ENCODE assay signal across 8 mouse cellular contexts in the genomic region with DNA sequence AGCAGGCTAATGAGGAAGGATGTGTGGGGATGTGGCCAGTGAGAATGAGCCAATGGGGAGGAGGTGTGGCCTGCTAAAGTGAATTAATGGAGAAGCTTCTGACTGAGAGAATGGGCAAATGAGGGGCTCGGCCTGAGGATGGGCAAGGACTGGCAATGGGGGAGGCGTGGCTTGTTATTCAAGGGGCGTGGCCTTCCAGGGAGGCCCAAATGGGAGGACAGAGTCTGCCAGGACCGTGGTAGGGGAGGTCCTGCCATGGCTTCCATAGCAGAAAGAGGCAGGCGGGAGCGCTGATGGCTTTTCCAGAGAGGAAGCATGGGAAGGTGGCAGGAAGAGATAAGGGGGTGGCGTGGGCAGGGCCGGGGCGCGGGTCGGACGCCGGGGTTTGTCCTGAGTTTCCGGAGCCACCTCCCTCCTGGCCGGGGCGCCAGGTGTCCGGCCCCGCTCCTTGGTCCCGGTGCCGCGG. TPM values are rescaled to one million over a fixed set of nuclear protein-coding genes. Genes with fewer than 3 reads are reported as not detected.
A peak's percentile ranks its signal among the peaks of the same experiment; 100 is the strongest.
DNase-seq lines count a peak whose midpoint lies in the region; ATAC-seq and TF ChIP-seq lines count a peak whose summit lies in the region.

No protein-coding gene starts in this region.

- WGBS in intestine, embryonic 15.5 days = 12% methylated on average over 21 of the region's 21 CpGs
- WGBS in liver, embryonic 16.5 days (ENCODE audit: insufficient replicate concordance) = 2% methylated on average over 19 of the region's 21 CpGs
- WGBS in neural tube, embryonic 12.5 days = 5% methylated on average over 21 of the region's 21 CpGs

- no peaks in the 10 kb centered on the region for H3K27me3 ChIP-seq in intestine, embryonic 15.5 days (replicated peaks)
- peaks cover 3% of the 10 kb centered on the region; the same call in 1 of the 2 replicates for H3K27me3 ChIP-seq in liver, embryonic 16.5 days (ENCODE audit: control insufficient read depth, insufficient read depth, low read depth, low read length)
- no peaks in the 10 kb centered on the region for H3K27me3 ChIP-seq in neural tube, embryonic 12.5 days (replicated peaks)

- H3K27ac ChIP-seq in gastrocnemius, adult 2 months = peak overlapping the region; percentile 85
- no peak overlapping the region for H3K27ac ChIP-seq in intestine, embryonic 15.5 days
- H3K27ac ChIP-seq in liver, embryonic 16.5 days (ENCODE audit: low read length) = peak overlapping the region; percentile 16
- H3K27ac ChIP-seq in neural tube, embryonic 12.5 days = no peak overlapping the region

- H3K36me3 ChIP-seq in intestine, embryonic 15.5 days = peaks cover 30% of the 10 kb centered on the region
- no peaks in the 10 kb centered on the region for H3K36me3 ChIP-seq in liver, embryonic 16.5 days (ENCODE audit: control insufficient read depth, insufficient read depth)
- no peaks in the 10 kb centered on the region for H3K36me3 ChIP-seq in neural tube, embryonic 12.5 days

- H3K9ac ChIP-seq in intestine, embryonic 15.5 days = no peak overlapping the region
- H3K9ac ChIP-seq in liver, embryonic 16.5 days (ENCODE audit: low read depth, low read length) = peak overlapping the region; percentile 46; the same call in 1 of the 2 replicates
- H3K9ac ChIP-seq in neural tube, embryonic 12.5 days = 0 out of 2 replicates have a peak overlapping the region, but pooled peaks have one; percentile 35

- no peaks in the 10 kb centered on the region for H3K9me3 ChIP-seq in intestine, embryonic 15.5 days
- no peaks in the 10 kb centered on the region for H3K9me3 ChIP-seq in liver, embryonic 16.5 days (replicated peaks; ENCODE audit: control insufficient read depth, low read length)
- H3K9me3 ChIP-seq in neural tube, embryonic 12.5 days = no peaks in the 10 kb centered on the region

- peaks cover 7% of the 10 kb centered on the region; the same call in 1 of the 2 replicates for H3K4me1 ChIP-seq in intestine, embryonic 15.5 days (replicated peaks)
- peaks cover 46% of the 10 kb centered on the region for H3K4me1 ChIP-seq in liver, embryonic 16.5 days (ENCODE audit: control insufficient read depth, low read depth, low read length)
- no peaks in the 10 kb centered on the region for H3K4me1 ChIP-seq in neural tube, embryonic 12.5 days

- no peak for TF ChIP-seq CTCF in gastrocnemius, adult 2 months (IDR thresholded peaks at IDR 0.05)

- H3K4me2 ChIP-seq in intestine, embryonic 15.5 days (replicated peaks) = peak overlapping the region; percentile 51
- peak overlapping the region; percentile 73 for H3K4me2 ChIP-seq in liver, embryonic 16.5 days (ENCODE audit: low read depth, low read length)
- peak overlapping the region; percentile 53 for H3K4me2 ChIP-seq in neural tube, embryonic 12.5 days (replicated peaks)

- DNase-seq in gastrocnemius, adult 2 months = peak; percentile 80
- no peak for DNase-seq in gastrocnemius, postnatal 10 days
- no peak for DNase-seq in cerebellum, adult 11 months

- peak overlapping the region; percentile 57 for H3K4me3 ChIP-seq in gastrocnemius, adult 2 months
- H3K4me3 ChIP-seq in intestine, embryonic 15.5 days (replicated peaks) = peak overlapping the region; percentile 18; the same call in 1 of the 2 replicates
- H3K4me3 ChIP-seq in liver, embryonic 16.5 days (ENCODE audit: low read depth, low read length) = peak overlapping the region; percentile 45
- peak overlapping the region; percentile 27 for H3K4me3 ChIP-seq in neural tube, embryonic 12.5 days

- intact Hi-C loops in gastrocnemius, adult 2 months (cut with DNase I) = no loop called here

- peak; percentile 78 for ATAC-seq in granulocyte monocyte progenitor cell, adult 5-6 weeks (replicated peaks; ENCODE audit: poor library complexity, severe bottlenecking)
- peak; percentile 57 for ATAC-seq in intestine, embryonic 15.5 days
- peak; percentile 57 for ATAC-seq in liver, embryonic 16.5 days (ENCODE audit: low read depth)
- peak; percentile 78; the same call in 1 of the 2 replicates for ATAC-seq in neural tube, embryonic 12.5 days (ENCODE audit: low FRiP score, low read depth)
- ATAC-seq in cerebellum, adult (ENCODE audit: insufficient number of reproducible peaks, low FRiP score, low TSS enrichment) = no peak

RNA-seq across cellular contexts. Expression of gene Nop53, which starts 9.1 kb away (rescaled TPM):
- total RNA-seq in gastrocnemius, adult 2 months (2021) = 10 to 100 TPM; 85.7 to 97.4 TPM
- 100 to 1,000 TPM; 135 to 141 TPM for total RNA-seq in gastrocnemius, postnatal 10 days (2021)
- total RNA-seq in granulocyte monocyte progenitor cell, adult 5-6 weeks (2014; fragmentation: Nextera tagmentation) = 70.6 and 105 TPM in 2 replicates
- 186 and 221 TPM in 2 replicates for total RNA-seq in granulocyte monocyte progenitor cell, adult 5-6 weeks (2017)
- 161 and 174 TPM in 2 replicates for polyA plus RNA-seq in intestine, embryonic 15.5 days (2015; fragmentation: Nextera tagmentation; extraction: Ambion mirVana)
- 71.8 and 79.1 TPM in 2 replicates for polyA plus RNA-seq in liver, embryonic 16.5 days (2015; fragmentation: Nextera tagmentation; extraction: Ambion mirVana)
- 157 and 169 TPM in 2 replicates for polyA plus RNA-seq in neural tube, embryonic 12.5 days (2016; fragmentation: Nextera tagmentation; extraction: Ambion mirVana)

RNA-seq across cellular contexts. Expression of gene Ehd2, which starts 12.4 kb away (rescaled TPM):
- 10 to 100 TPM; 31.4 to 38.7 TPM for total RNA-seq in gastrocnemius, adult 2 months (2021)
- 100 to 1,000 TPM; 110 to 126 TPM for total RNA-seq in gastrocnemius, postnatal 10 days (2021)
- not detected in 2 replicates for total RNA-seq in granulocyte monocyte progenitor cell, adult 5-6 weeks (2014; fragmentation: Nextera tagmentation)
- total RNA-seq in granulocyte monocyte progenitor cell, adult 5-6 weeks (2017) = 0.13 TPM in 1 of 2 replicates, not detected in the other
- 42.3 and 50.9 TPM in 2 replicates for polyA plus RNA-seq in intestine, embryonic 15.5 days (2015; fragmentation: Nextera tagmentation; extraction: Ambion mirVana)
- 4.7 and 5.6 TPM in 2 replicates for polyA plus RNA-seq in liver, embryonic 16.5 days (2015; fragmentation: Nextera tagmentation; extraction: Ambion mirVana)
- polyA plus RNA-seq in neural tube, embryonic 12.5 days (2016; fragmentation: Nextera tagmentation; extraction: Ambion mirVana) = 9.2 and 12.1 TPM in 2 replicates

RNA-seq across cellular contexts. Expression of gene Selenow, which starts 32.8 kb away (rescaled TPM):
- total RNA-seq in gastrocnemius, adult 2 months (2021) = 1,000 to 10,000 TPM; 1,391 to 1,893 TPM
- total RNA-seq in gastrocnemius, postnatal 10 days (2021) = 100 to 1,000 TPM; 672 to 685 TPM
- total RNA-seq in granulocyte monocyte progenitor cell, adult 5-6 weeks (2014; fragmentation: Nextera tagmentation) = 96.6 and 124 TPM in 2 replicates
- 28.8 and 30.2 TPM in 2 replicates for total RNA-seq in granulocyte monocyte progenitor cell, adult 5-6 weeks (2017)
- 645 and 657 TPM in 2 replicates for polyA plus RNA-seq in intestine, embryonic 15.5 days (2015; fragmentation: Nextera tagmentation; extraction: Ambion mirVana)
- polyA plus RNA-seq in liver, embryonic 16.5 days (2015; fragmentation: Nextera tagmentation; extraction: Ambion mirVana) = 235 and 256 TPM in 2 replicates
- polyA plus RNA-seq in neural tube, embryonic 12.5 days (2016; fragmentation: Nextera tagmentation; extraction: Ambion mirVana) = 1,130 and 1,196 TPM in 2 replicates

Comparison
In these comparisons a context has a peak if more than half of its experiments do, and no peak if none do; other contexts are left out.
1. H3K27ac ChIP-seq: peak in gastrocnemius, adult 2 months (single experiment) and liver, embryonic 16.5 days (single experiment); none in intestine, embryonic 15.5 days (single experiment) and neural tube, embryonic 12.5 days (single experiment).
2. RNA of gene Ehd2, which starts 12.4 kb away (total RNA-seq): 110 to 126 TPM in gastrocnemius, postnatal 10 days and 31.4 to 38.7 TPM in gastrocnemius, adult 2 months; 0.13 TPM in granulocyte monocyte progenitor cell, adult 5-6 weeks; every median in the first group is over 10 times any median in the second.
3. RNA of gene Selenow, which starts 32.8 kb away (total RNA-seq): 1,391 to 1,893 TPM in gastrocnemius, adult 2 months and 672 to 685 TPM in gastrocnemius, postnatal 10 days; 28.8 to 124 TPM in granulocyte monocyte progenitor cell, adult 5-6 weeks; every median in the first group is over 4 times any median in the second.
4. Peak in every context shown above with its lines, with median percentiles within 50 percentile points of each other: H3K4me3 ChIP-seq and H3K4me2 ChIP-seq.